Mouse (Mus musculus) ES-E14 (cell line): ENCODE results near the gene Atrip.

Experiments
- CHD2 ChIP-seq: IDR thresholded peaks from 2 replicates; pipeline ENCODE4 v1.6.1; 2014; ENCODE audit warnings: mild to moderate bottlenecking, low read depth, low read length, inconsistent platforms
- HCFC1 ChIP-seq: IDR thresholded peaks from 2 replicates; pipeline ENCODE4 v1.6.1; 2012; ENCODE audit warnings: low read length, inconsistent platforms, borderline replicate concordance; ENCODE audit not compliant: insufficient read depth
- MAFK ChIP-seq: IDR thresholded peaks from 2 replicates; pipeline ENCODE4 v1.6.1; 2014; ENCODE audit warnings: mild to moderate bottlenecking, low read depth, low read length, inconsistent platforms; ENCODE audit not compliant: insufficient read depth
- ZNF384 ChIP-seq: IDR thresholded peaks from 2 replicates; pipeline ENCODE4 v1.6.1; 2012; ENCODE audit warnings: low read depth, low read length, inconsistent platforms

GRCm38 (mm10) chr9:109016973-109017604 is 56.8 kb downstream of the Atrip start:
- TF ChIP-seq MAFK (no peak), ZNF384 (no peak), CHD2 (no peak), HCFC1 (no peak)
